Mouse (Mus musculus) stomach, postnatal 0 days (tissue): ENCODE results near the gene Abhd8. TPM values are rescaled to one million over a fixed set of nuclear protein-coding genes. Genes with fewer than 3 reads are reported as not detected.

Source experiments
- ATAC-seq: fragments of 200-750 bp; cut with Nextera tagmentation; 2 replicates; pipeline ENCODE4 v1.8.0; 2017; ENCODE audit not compliant: low FRiP score, low TSS enrichment
- DNase-seq: peaks from one replicate; pipeline ENCODE4 v3.0.0-alpha.2; 2016; ENCODE audit warnings: low spot score
- H3K27ac ChIP-seq: fragments of 300-500 bp; sonication (generic); replicated peaks from 2 replicates; pipeline ENCODE4 v1.5.1; 2014; ENCODE audit warnings: mild to moderate bottlenecking, control low read depth
- H3K27me3 ChIP-seq: fragments of 300-500 bp; sonication (generic); 2 replicates; pipeline ENCODE4 v1.6.1; 2014; ENCODE audit warnings: low read length; ENCODE audit not compliant: control insufficient read depth, insufficient read depth
- H3K36me3 ChIP-seq: fragments of 300-500 bp; sonication (generic); 2 replicates; pipeline ENCODE4 v1.6.1; 2014; ENCODE audit warnings: low read length, mixed read lengths; ENCODE audit not compliant: control insufficient read depth, insufficient read depth
- H3K4me1 ChIP-seq: fragments of 300-500 bp; sonication (generic); replicated peaks from 2 replicates; pipeline ENCODE4 v1.6.1; 2014; ENCODE audit warnings: antibody characterized with exemption; ENCODE audit not compliant: control insufficient read depth, insufficient read depth
- H3K4me2 ChIP-seq: fragments of 300-500 bp; sonication (generic); replicated peaks from 2 replicates; pipeline ENCODE4 v1.6.1; 2014; ENCODE audit warnings: low read depth, mild to moderate bottlenecking, control low read depth, moderate library complexity
- H3K4me3 ChIP-seq: fragments of 300-500 bp; sonication (generic); 2 replicates; pipeline ENCODE4 v1.5.1; 2014; ENCODE audit warnings: low read depth, low read length, control low read depth
- H3K9ac ChIP-seq: fragments of 300-500 bp; sonication (generic); 2 replicates; pipeline ENCODE4 v1.6.1; 2014; ENCODE audit warnings: mild to moderate bottlenecking, low read length, control low read depth, mixed read lengths
- H3K9me3 ChIP-seq: fragments of 300-500 bp; sonication (generic); 2 replicates; pipeline ENCODE4 v1.6.1; 2016; ENCODE audit warnings: low read length; ENCODE audit not compliant: control insufficient read depth
- CTCF ChIP-seq: IDR thresholded peaks from 2 replicates; pipeline ENCODE4 v1.5.1; 2016; ENCODE audit warnings: antibody characterized with exemption, low read depth, mild to moderate bottlenecking, moderate library complexity
- EP300 ChIP-seq: optimal IDR thresholded peaks from 2 replicates; pipeline ENCODE3; 2016; ENCODE audit warnings: antibody characterized with exemption
- WGBS: fragments of 180-500 bp; shearing (Covaris S2); extraction: QIAGEN DNeasy Blood & Tissue Kit; methylation state at CpG from one replicate; pipeline ENCODE4 v1.1.7; 2014; 5-methylcytosine and 5-hydroxymethylcytosine counted together
- polyA plus RNA-seq: library from polyadenylated mRNA; unstranded; fragments of >200 nt; fragmentation: Nextera tagmentation; extraction: Ambion mirVana; gene quantifications from 2 replicates; pipeline ENCODE4 v1.2.1, GENCODE M21; 2015

Gene Abhd8
- polyA plus RNA-seq, 1 experiment from 2014 or later = 22.1 TPM

DNA sequence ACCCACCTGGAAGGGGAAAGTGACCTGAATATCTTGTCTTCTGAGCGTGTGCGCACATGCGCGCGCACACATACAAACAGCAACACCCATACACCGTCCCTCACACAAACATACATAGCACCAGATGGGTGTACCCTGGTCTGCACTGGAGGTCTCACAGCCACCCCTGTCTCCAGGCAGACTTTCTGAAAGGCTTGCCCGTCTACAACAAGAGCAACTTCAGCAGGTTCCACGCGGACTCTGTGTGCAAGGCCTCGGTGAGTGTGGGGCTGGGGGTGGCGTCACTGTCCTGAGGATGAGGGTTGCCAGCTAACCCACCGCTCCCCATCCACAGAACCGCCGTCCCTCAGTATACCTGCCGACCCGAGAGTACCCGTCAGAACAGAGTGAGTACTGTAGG, 8.4 kb upstream of the Abhd8 start:
- 95% methylated on average over 17 of the region's 17 CpGs for WGBS
- H3K4me2 ChIP-seq = no peak overlapping the region
- no peak for ATAC-seq
- H3K4me3 ChIP-seq = no peak overlapping the region
- peaks cover 4% of the 10 kb centered on the region for H3K36me3 ChIP-seq
- TF ChIP-seq CTCF (no peak), EP300 (no peak)
- no peak overlapping the region for H3K9ac ChIP-seq
- H3K9me3 ChIP-seq = no peaks in the 10 kb centered on the region
- H3K27me3 ChIP-seq = no peaks in the 10 kb centered on the region
- no peaks in the 10 kb centered on the region; the same call in 1 of the 2 replicates for H3K4me1 ChIP-seq
- no peak for DNase-seq
- no peak overlapping the region for H3K27ac ChIP-seq

DNA sequence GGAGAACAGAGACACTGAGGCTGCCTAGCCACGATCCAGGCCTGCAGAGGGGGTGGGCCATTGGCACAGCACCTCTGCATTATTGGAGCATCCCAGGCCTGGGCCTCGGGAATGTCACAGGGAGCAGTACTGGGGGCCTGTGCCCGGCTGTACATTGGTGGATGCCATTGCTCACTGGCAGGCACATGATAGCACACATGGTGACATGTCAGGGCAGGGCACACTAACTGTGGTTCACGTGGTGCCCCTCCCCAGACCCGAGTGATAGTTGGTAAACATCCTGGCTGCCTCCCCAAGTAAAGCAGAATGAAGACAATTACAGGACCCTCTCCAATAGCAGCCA, 7.4 kb upstream of the Abhd8 start:
- 60% methylated on average over 5 of the region's 5 CpGs for WGBS
- no peak overlapping the region for H3K4me3 ChIP-seq
- DNase-seq (no peak), ATAC-seq (no peak)
- no peak overlapping the region for H3K4me2 ChIP-seq
- H3K27ac ChIP-seq = no peak overlapping the region
- peaks cover 4% of the 10 kb centered on the region for H3K36me3 ChIP-seq
- no peaks in the 10 kb centered on the region; the same call in 1 of the 2 replicates for H3K4me1 ChIP-seq
- TF ChIP-seq EP300 (no peak), CTCF (no peak)
- H3K9ac ChIP-seq = no peak overlapping the region
- H3K9me3 ChIP-seq = no peaks in the 10 kb centered on the region
- H3K27me3 ChIP-seq = no peaks in the 10 kb centered on the region

DNA sequence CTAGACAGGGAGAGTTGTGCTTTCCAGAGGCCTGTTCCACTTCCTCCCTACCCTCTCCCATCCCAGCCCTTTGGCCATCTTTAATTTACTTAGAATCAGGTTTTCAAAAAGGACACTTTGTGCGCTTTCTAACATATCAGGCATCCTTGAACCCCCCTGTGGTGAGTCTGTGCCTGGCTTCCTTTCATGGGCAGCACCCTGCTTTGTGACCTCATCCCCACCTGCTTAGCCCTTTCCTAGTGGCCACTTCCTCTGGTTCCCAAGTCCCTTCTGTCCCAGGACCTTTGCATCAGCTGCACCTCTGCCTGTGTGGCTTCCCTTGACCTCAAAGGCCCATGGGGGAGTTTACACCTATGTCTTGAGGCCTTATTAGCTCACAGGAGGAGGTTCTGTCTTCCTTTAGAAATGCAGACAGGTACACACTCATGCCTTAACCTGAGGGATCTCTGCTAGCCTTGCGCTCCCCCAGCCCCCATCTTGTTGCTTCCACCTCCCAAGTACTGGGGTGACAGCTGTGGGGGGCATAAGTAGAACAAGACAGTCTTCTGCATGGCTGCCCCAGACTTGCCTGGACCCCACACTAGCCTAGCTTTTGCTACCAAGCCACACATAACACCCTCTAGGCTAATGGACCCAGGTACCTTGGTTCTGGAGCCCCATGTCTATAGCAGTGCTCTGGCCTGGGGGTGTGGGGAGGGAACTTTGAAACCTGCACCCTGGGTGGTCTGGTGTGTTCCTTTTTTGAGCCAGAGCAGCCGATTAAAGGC, 6.9 kb upstream of the Abhd8 start:
- H3K36me3 ChIP-seq = peaks cover 4% of the 10 kb centered on the region
- DNase-seq (no peak), ATAC-seq (no peak)
- peak overlapping the region; percentile 83 for H3K9ac ChIP-seq
- H3K4me1 ChIP-seq = peaks cover 5% of the 10 kb centered on the region
- H3K4me3 ChIP-seq = peak overlapping the region; percentile 77
- TF ChIP-seq EP300 (no peak), CTCF (no peak)
- H3K4me2 ChIP-seq = peak overlapping the region; percentile 92
- WGBS = 77% methylated on average over 3 of the region's 3 CpGs
- H3K9me3 ChIP-seq = no peaks in the 10 kb centered on the region
- H3K27ac ChIP-seq = no peak overlapping the region
- no peaks in the 10 kb centered on the region for H3K27me3 ChIP-seq

DNA sequence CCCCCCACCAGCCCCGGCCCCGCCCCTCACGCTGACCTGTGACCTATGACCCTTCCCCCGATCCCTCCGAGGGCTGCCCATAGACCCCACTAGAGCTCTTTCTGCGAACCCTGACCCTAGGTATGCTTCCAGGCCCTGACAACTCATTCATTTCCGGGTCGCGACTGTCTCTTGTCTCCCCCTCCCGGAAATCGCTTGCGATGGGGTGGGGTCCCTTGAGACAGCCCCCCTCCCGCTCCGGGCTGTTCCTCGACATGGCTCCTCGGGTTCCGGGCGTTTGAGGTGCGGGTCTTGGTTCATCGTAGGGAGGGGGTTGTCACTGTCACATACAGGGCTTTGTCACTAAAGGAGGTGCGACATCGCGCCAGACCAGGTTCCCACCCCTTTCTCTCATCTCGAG, 6.0 kb upstream of the Abhd8 start:
- Histone ChIP-seq H3K9me3 (no peaks in the 10 kb centered on the region), H3K4me3 (peak overlapping the region; percentile 77), H3K4me2 (peak overlapping the region; percentile 92), H3K27me3 (no peaks in the 10 kb centered on the region), H3K27ac (peak overlapping the region; percentile 81), H3K9ac (peak overlapping the region; percentile 83), H3K36me3 (peaks cover 4% of the 10 kb centered on the region), H3K4me1 (peaks cover 6% of the 10 kb centered on the region)
- TF ChIP-seq EP300 (no peak), CTCF (no peak)
- 0% methylated on average over 23 of the region's 24 CpGs for WGBS
- peak; percentile 41 for DNase-seq
- peak; percentile 1; the same call in 1 of the 2 replicates for ATAC-seq

DNA sequence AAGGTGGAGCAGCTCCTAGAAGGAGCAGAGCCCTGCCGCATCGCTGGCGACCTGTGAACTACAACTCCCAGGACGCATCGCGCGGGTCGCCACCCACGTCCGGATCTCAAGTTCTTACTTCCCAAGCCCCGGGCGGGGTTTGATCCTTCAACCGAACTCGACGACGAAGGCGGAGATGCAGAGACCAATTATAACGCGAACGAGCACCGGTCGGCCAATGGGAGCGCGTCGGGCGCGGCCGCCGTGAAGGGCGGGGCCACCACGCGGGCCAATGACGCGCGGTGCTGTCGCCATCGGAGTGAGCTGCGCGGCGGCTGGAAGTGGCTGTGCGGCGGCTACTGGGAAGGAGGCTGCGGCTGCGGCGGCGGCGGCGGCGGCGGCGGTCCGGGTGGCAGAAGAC, 5.5 kb upstream of the Abhd8 start, which contains the start of gene Dda1:
Dda1 (plus strand) TSS at position 284 of the 400 bp plus-strand sequence.
- H3K4me3 ChIP-seq = peak within 1 kb of the TSS; percentile 77
- H3K9ac ChIP-seq = peak within 1 kb of the TSS; percentile 83
- peak; percentile 98 for DNase-seq
- no peaks in the 10 kb centered on the region for H3K9me3 ChIP-seq
- WGBS = under 1% methylated on average over 35 of the region's 52 CpGs
- no peak for TF ChIP-seq CTCF
- H3K36me3 ChIP-seq = peaks cover 4% of the 10 kb centered on the region
- H3K27ac ChIP-seq = peak within 1 kb of the TSS; percentile 81
- peak within 1 kb of the TSS; percentile 92 for H3K4me2 ChIP-seq
- H3K27me3 ChIP-seq = no peaks in the 10 kb centered on the region
- H3K4me1 ChIP-seq = peaks cover 8% of the 10 kb centered on the region
- peak; percentile 91 for ATAC-seq

DNA sequence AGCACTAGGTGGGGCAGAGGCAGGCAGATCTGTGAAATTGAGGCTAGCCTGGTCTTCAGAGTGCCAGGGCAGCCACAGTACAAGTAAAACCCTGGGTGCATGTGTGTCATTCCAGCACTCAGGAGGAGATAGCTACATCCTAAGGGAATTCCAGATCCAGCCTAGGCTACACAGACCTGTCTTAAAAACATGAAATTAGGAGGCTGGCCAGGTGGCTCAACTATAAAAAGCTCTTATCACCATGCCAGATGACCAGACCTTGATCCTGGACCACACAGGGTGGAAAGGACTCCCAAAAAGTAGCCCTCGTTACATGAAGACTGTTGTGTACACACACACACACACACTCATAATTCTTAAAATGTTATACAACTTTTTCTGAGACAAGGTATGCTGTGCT, 4.5 kb upstream of the Abhd8 start:
- H3K9ac ChIP-seq = no peak overlapping the region
- TF ChIP-seq CTCF (no peak), EP300 (no peak)
- no peak overlapping the region for H3K4me2 ChIP-seq
- DNase-seq (no peak), ATAC-seq (no peak)
- H3K4me1 ChIP-seq = peaks cover 9% of the 10 kb centered on the region
- H3K9me3 ChIP-seq = no peaks in the 10 kb centered on the region
- no peak overlapping the region for H3K4me3 ChIP-seq
- no peaks in the 10 kb centered on the region; the same call in 1 of the 2 replicates for H3K36me3 ChIP-seq
- WGBS = 96% methylated on average over 1 of the region's 1 CpGs
- no peak overlapping the region for H3K27ac ChIP-seq
- H3K27me3 ChIP-seq = no peaks in the 10 kb centered on the region
